Mouse (Mus musculus) limb, embryonic 10.5 days (tissue): ENCODE data around the gene Ciapin1. TPM values are rescaled to one million over a fixed set of nuclear protein-coding genes. Genes with fewer than 3 reads are reported as not detected.

Experiments
- DNase-seq: peaks from one replicate; pipeline ENCODE4 v3.0.0-alpha.2; 2017; ENCODE audit warnings: low spot score
- H3K27ac ChIP-seq: fragments of 300-500 bp; sonication (generic); 2 replicates; pipeline ENCODE4 v1.5.1; 2016; ENCODE audit warnings: mild to moderate bottlenecking
- H3K27me3 ChIP-seq: fragments of 300-500 bp; sonication (generic); 2 replicates; pipeline ENCODE4 v1.6.1; 2016; ENCODE audit warnings: low read depth, mild to moderate bottlenecking; ENCODE audit not compliant: poor library complexity, severe bottlenecking
- H3K36me3 ChIP-seq: fragments of 300-500 bp; sonication (generic); 2 replicates; pipeline ENCODE4 v1.6.1; 2016; ENCODE audit warnings: mild to moderate bottlenecking, moderate library complexity
- H3K4me1 ChIP-seq: fragments of 300-500 bp; sonication (generic); 2 replicates; pipeline ENCODE4 v1.6.1; 2016
- H3K4me3 ChIP-seq: fragments of 300-500 bp; sonication (generic); 2 replicates; pipeline ENCODE4 v1.5.1; 2016; ENCODE audit warnings: mild to moderate bottlenecking, moderate library complexity
- H3K9me3 ChIP-seq: fragments of 300-500 bp; sonication (generic); replicated peaks from 2 replicates; pipeline ENCODE4 v1.6.1; 2016; ENCODE audit warnings: mild to moderate bottlenecking
- WGBS: fragments of 180-500 bp; shearing (Covaris S2); methylation state at CpG from one replicate; pipeline ENCODE4 v1.1.7; 2016; 5-methylcytosine and 5-hydroxymethylcytosine counted together
- polyA plus RNA-seq: library from polyadenylated mRNA; unstranded; fragments of >200 nt; fragmentation: Nextera tagmentation; extraction: Ambion mirVana; gene quantifications from 2 replicates; pipeline ENCODE4 v1.2.1, GENCODE M21; 2016

Ciapin1 gene
- polyA plus RNA-seq, 1 experiment from 2014 or later = 198 TPM

GRCm38 (mm10) chr8:94779534-94780294, 58.4 kb downstream of the Ciapin1 start:
- DNase-seq = peak; percentile 28
- Histone ChIP-seq H3K4me3 (no peak overlapping the region), H3K9me3 (no peaks in the 10 kb centered on the region), H3K27ac (peak overlapping the region; percentile 56; the same call in 1 of the 2 replicates), H3K27me3 (peaks cover 12% of the 10 kb centered on the region), H3K36me3 (no peaks in the 10 kb centered on the region), H3K4me1 (peaks cover 27% of the 10 kb centered on the region)
- 94% methylated on average over 16 of the region's 16 CpGs for WGBS

- H3K36me3 ChIP-seq = no peaks in the 10 kb centered on the region
- H3K4me1 ChIP-seq = peaks cover 29% of the 10 kb centered on the region
- 81% methylated on average over 10 of the region's 10 CpGs for WGBS
- H3K9me3 ChIP-seq = no peaks in the 10 kb centered on the region
- no peak overlapping the region for H3K4me3 ChIP-seq
- peaks cover 19% of the 10 kb centered on the region for H3K27me3 ChIP-seq
- H3K27ac ChIP-seq = peak overlapping the region; percentile 56
- DNase-seq = peak; percentile 28
These were observed 59.1 kb downstream of the Ciapin1 start for GRCm38 (mm10) chr8:94778895-94779533.

- 52% methylated on average over 5 of the region's 5 CpGs for WGBS
- Histone ChIP-seq H3K27me3 (peaks cover 24% of the 10 kb centered on the region), H3K4me1 (peaks cover 34% of the 10 kb centered on the region), H3K9me3 (no peaks in the 10 kb centered on the region), H3K36me3 (no peaks in the 10 kb centered on the region), H3K27ac (peak overlapping the region; percentile 56), H3K4me3 (no peak overlapping the region)
- peak; percentile 30 for DNase-seq
These were observed 59.7 kb downstream of the Ciapin1 start for GRCm38 (mm10) chr8:94778473-94778872.

- H3K36me3 ChIP-seq = no peaks in the 10 kb centered on the region
- peaks cover 29% of the 10 kb centered on the region for H3K27me3 ChIP-seq
- WGBS = 82% methylated on average over 10 of the region's 10 CpGs
- H3K4me3 ChIP-seq = no peak overlapping the region
- H3K27ac ChIP-seq = peak overlapping the region; percentile 56
- peaks cover 39% of the 10 kb centered on the region for H3K4me1 ChIP-seq
- no peak for DNase-seq
- H3K9me3 ChIP-seq = no peaks in the 10 kb centered on the region
These were observed 60.1 kb downstream of the Ciapin1 start for GRCm38 (mm10) chr8:94778036-94778435.

GRCm38 (mm10) chr8:94776346-94776745, 61.8 kb downstream of the Ciapin1 start:
- Histone ChIP-seq H3K9me3 (no peaks in the 10 kb centered on the region), H3K4me1 (peaks cover 47% of the 10 kb centered on the region), H3K36me3 (no peaks in the 10 kb centered on the region), H3K4me3 (no peak overlapping the region), H3K27ac (no peak overlapping the region), H3K27me3 (peaks cover 45% of the 10 kb centered on the region)
- DNase-seq = no peak
- 86% methylated on average over 2 of the region's 2 CpGs for WGBS

- WGBS = 94% methylated on average over 1 of the region's 1 CpGs
These were observed 63.6 kb downstream of the Ciapin1 start for GRCm38 (mm10) chr8:94774601-94775000.

GRCm38 (mm10) chr8:94773700-94774171, 64.4 kb downstream of the Ciapin1 start:
- Histone ChIP-seq H3K27me3 (peaks cover 72% of the 10 kb centered on the region), H3K36me3 (no peaks in the 10 kb centered on the region), H3K9me3 (no peaks in the 10 kb centered on the region), H3K4me1 (peaks cover 42% of the 10 kb centered on the region), H3K27ac (no peak overlapping the region), H3K4me3 (no peak overlapping the region)
- WGBS = 18% methylated on average over 12 of the region's 12 CpGs
- no peak for DNase-seq

More at GRCm38 (mm10) chr8:94774601-94775000, 63.6 kb downstream of the Ciapin1 start:
- Histone ChIP-seq H3K4me1 (peaks cover 49% of the 10 kb centered on the region), H3K9me3 (no peaks in the 10 kb centered on the region), H3K27me3 (peaks cover 63% of the 10 kb centered on the region), H3K27ac (no peak overlapping the region), H3K4me3 (no peak overlapping the region), H3K36me3 (no peaks in the 10 kb centered on the region)
- DNase-seq = no peak

- H3K4me3 ChIP-seq = peak overlapping the region; percentile 61; the same call in 1 of the 2 replicates
- H3K27ac ChIP-seq = no peak overlapping the region
- H3K9me3 ChIP-seq = no peaks in the 10 kb centered on the region
- WGBS = 45% methylated on average over 6 of the region's 6 CpGs
- DNase-seq = no peak
- H3K36me3 ChIP-seq = no peaks in the 10 kb centered on the region
- peaks cover 78% of the 10 kb centered on the region for H3K27me3 ChIP-seq
- peaks cover 35% of the 10 kb centered on the region for H3K4me1 ChIP-seq
These were observed 65.1 kb downstream of the Ciapin1 start for GRCm38 (mm10) chr8:94773048-94773447.

- Histone ChIP-seq H3K4me1 (peaks cover 33% of the 10 kb centered on the region), H3K27me3 (peaks cover 79% of the 10 kb centered on the region), H3K27ac (peak within 1 kb of the TSS; percentile 74), H3K9me3 (no peaks in the 10 kb centered on the region), H3K4me3 (peak within 1 kb of the TSS; percentile 61), H3K36me3 (no peaks in the 10 kb centered on the region)
- DNase-seq = peak; percentile 82
- WGBS = under 1% methylated on average over 38 of the region's 38 CpGs
These were observed 66.1 kb downstream of the Ciapin1 start, which contains the start of gene Cx3cl1 for GRCm38 (mm10) chr8:94771941-94772670. Gene Cx3cl1, plus strand, starts transcription at chr8:94772009.

- Histone ChIP-seq H3K27me3 (peaks cover 79% of the 10 kb centered on the region), H3K36me3 (no peaks in the 10 kb centered on the region), H3K9me3 (no peaks in the 10 kb centered on the region), H3K4me1 (peaks cover 39% of the 10 kb centered on the region), H3K27ac (no peak overlapping the region), H3K4me3 (no peak overlapping the region)
- DNase-seq = no peak
- 72% methylated on average over 6 of the region's 6 CpGs for WGBS
These were observed 67.2 kb downstream of the Ciapin1 start for GRCm38 (mm10) chr8:94770945-94771344.
